Mouse (Mus musculus): ENCODE results near the gene Dlg5. TPM values are rescaled to one million over a fixed set of nuclear protein-coding genes. Genes with fewer than 3 reads are reported as not detected.

The Dlg5 gene
- polyA plus RNA-seq, 1 experiment from 2014 or later = 19.3 TPM

- no peaks in the 10 kb centered on the region for H3K36me3 ChIP-seq (ENCODE audit: control insufficient read depth, insufficient read depth, low read length)
- DNase-seq (ENCODE audit: low spot score, missing footprints) (no peak), ATAC-seq (ENCODE audit: low FRiP score) (no peak)
- H3K9ac ChIP-seq (ENCODE audit: low read length) = no peak overlapping the region
- no peaks in the 10 kb centered on the region for H3K9me3 ChIP-seq (ENCODE audit: control insufficient read depth, low read length)
- no peak overlapping the region for H3K27ac ChIP-seq (ENCODE audit: low read depth, low read length)
- H3K4me3 ChIP-seq (ENCODE audit: low read depth, low read length) = no peak overlapping the region
- no peaks in the 10 kb centered on the region for H3K27me3 ChIP-seq (ENCODE audit: control insufficient read depth, insufficient read depth, low read length)
- H3K4me2 ChIP-seq = no peak overlapping the region
- no peaks in the 10 kb centered on the region for H3K4me1 ChIP-seq (ENCODE audit: control insufficient read depth, insufficient read depth, low read length)
- 89% methylated on average over 3 of the region's 3 CpGs for WGBS
Measured at GRCm38 (mm10) chr14:24092391-24092790, 153.3 kb downstream of the Dlg5 start.

- ATAC-seq (ENCODE audit: low FRiP score) = no peak
- no peaks in the 10 kb centered on the region for H3K4me1 ChIP-seq (ENCODE audit: control insufficient read depth, insufficient read depth, low read length)
Measured at GRCm38 (mm10) chr14:24090790-24091189, 154.9 kb downstream of the Dlg5 start.

DNA sequence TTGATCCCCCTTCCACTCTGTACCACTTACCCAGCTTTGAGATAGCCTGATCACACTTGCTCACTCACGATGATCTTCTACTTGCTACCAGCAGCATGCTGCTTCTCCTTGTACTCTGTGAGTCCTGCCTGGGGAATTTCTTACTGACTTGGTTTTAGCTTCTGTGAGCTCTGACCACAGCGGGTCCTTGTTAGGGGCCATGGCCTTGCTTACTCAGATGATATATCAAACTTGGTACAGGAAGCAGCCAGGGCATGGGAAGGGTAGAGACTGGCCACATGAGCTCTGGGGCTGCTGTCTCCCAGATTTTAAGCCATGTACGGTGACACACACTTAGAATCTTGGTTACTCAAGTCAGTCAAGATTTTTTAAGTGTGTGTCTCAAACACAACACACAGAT, 156.5 kb downstream of the Dlg5 start:
- ATAC-seq (ENCODE audit: low FRiP score) (no peak), DNase-seq (ENCODE audit: low spot score, missing footprints) (no peak)
- Histone ChIP-seq H3K4me3 (ENCODE audit: low read depth, low read length) (no peak overlapping the region), H3K27me3 (ENCODE audit: control insufficient read depth, insufficient read depth, low read length) (no peaks in the 10 kb centered on the region), H3K4me2 (no peak overlapping the region), H3K36me3 (ENCODE audit: control insufficient read depth, insufficient read depth, low read length) (no peaks in the 10 kb centered on the region), H3K9ac (ENCODE audit: low read length) (no peak overlapping the region), H3K9me3 (ENCODE audit: control insufficient read depth, low read length) (no peaks in the 10 kb centered on the region), H3K27ac (ENCODE audit: low read depth, low read length) (no peak overlapping the region), H3K4me1 (ENCODE audit: control insufficient read depth, insufficient read depth, low read length) (no peaks in the 10 kb centered on the region)
- WGBS = 81% methylated on average over 3 of the region's 3 CpGs

More at GRCm38 (mm10) chr14:24090790-24091189, 154.9 kb downstream of the Dlg5 start:
- H3K27me3 ChIP-seq (ENCODE audit: control insufficient read depth, insufficient read depth, low read length) = no peaks in the 10 kb centered on the region
- H3K9ac ChIP-seq (ENCODE audit: low read length) = no peak overlapping the region
- DNase-seq (ENCODE audit: low spot score, missing footprints) = no peak
- no peak overlapping the region for H3K4me2 ChIP-seq
- H3K27ac ChIP-seq (ENCODE audit: low read depth, low read length) = no peak overlapping the region
- 89% methylated on average over 1 of the region's 1 CpGs for WGBS
- H3K9me3 ChIP-seq (ENCODE audit: control insufficient read depth, low read length) = no peaks in the 10 kb centered on the region
- no peaks in the 10 kb centered on the region for H3K36me3 ChIP-seq (ENCODE audit: control insufficient read depth, insufficient read depth, low read length)
- H3K4me3 ChIP-seq (ENCODE audit: low read depth, low read length) = no peak overlapping the region

DNA sequence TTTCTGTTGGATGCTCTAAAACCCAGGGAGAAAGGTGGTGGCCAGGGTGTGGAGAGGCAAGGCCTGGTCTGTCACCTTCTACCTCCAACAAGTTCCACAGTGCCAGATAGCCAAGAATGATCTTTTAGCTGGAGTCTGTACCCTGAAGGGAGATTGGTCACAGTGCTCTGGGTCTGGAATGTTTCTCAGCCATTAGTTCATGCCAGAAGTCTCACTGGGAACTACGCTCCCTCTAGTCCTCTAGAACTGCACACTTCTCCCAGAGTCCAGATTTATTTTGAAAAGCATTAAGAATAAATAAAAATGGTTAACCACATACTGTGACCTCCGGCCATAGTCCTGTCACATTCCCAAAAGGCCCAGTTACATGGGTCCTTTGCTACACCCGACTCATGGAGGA, 158.3 kb downstream of the Dlg5 start:
- Histone ChIP-seq H3K9ac (ENCODE audit: low read length) (no peak overlapping the region), H3K27me3 (ENCODE audit: control insufficient read depth, insufficient read depth, low read length) (no peaks in the 10 kb centered on the region), H3K4me1 (ENCODE audit: control insufficient read depth, insufficient read depth, low read length) (no peaks in the 10 kb centered on the region; the same call in 1 of the 2 replicates), H3K9me3 (ENCODE audit: control insufficient read depth, low read length) (no peaks in the 10 kb centered on the region), H3K36me3 (ENCODE audit: control insufficient read depth, insufficient read depth, low read length) (no peaks in the 10 kb centered on the region), H3K27ac (ENCODE audit: low read depth, low read length) (no peak overlapping the region), H3K4me2 (no peak overlapping the region), H3K4me3 (ENCODE audit: low read depth, low read length) (no peak overlapping the region)
- no peak for ATAC-seq (ENCODE audit: low FRiP score)
- DNase-seq (ENCODE audit: low spot score, missing footprints) = no peak
- WGBS = 90% methylated on average over 3 of the region's 3 CpGs

- DNase-seq (ENCODE audit: low spot score, missing footprints) (no peak), ATAC-seq (ENCODE audit: low FRiP score) (no peak)
- Histone ChIP-seq H3K36me3 (ENCODE audit: control insufficient read depth, insufficient read depth, low read length) (no peaks in the 10 kb centered on the region), H3K9me3 (ENCODE audit: control insufficient read depth, low read length) (no peaks in the 10 kb centered on the region), H3K27ac (ENCODE audit: low read depth, low read length) (no peak overlapping the region), H3K4me1 (ENCODE audit: control insufficient read depth, insufficient read depth, low read length) (peaks cover 5% of the 10 kb centered on the region), H3K4me2 (no peak overlapping the region), H3K4me3 (ENCODE audit: low read depth, low read length) (no peak overlapping the region), H3K9ac (ENCODE audit: low read length) (no peak overlapping the region), H3K27me3 (ENCODE audit: control insufficient read depth, insufficient read depth, low read length) (no peaks in the 10 kb centered on the region)
- 83% methylated on average over 5 of the region's 5 CpGs for WGBS
Measured at GRCm38 (mm10) chr14:24086481-24086880, 159.2 kb downstream of the Dlg5 start.

Small RNAs within 50 kb of the gene (microRNA-seq; reads per million reads assigned to microRNA genes)
- gene Mir7210 = not detected

Other genes with a start within 250 kb of the Dlg5 start
- gene Kcnma1, start 231.4 kb downstream of the Dlg5 start, polyA plus RNA-seq (2014; fragmentation: Nextera tagmentation; extraction: Ambion mirVana) = 1.1 and 1.3 TPM in 2 replicates
- gene E330034G19Rik, start 47.3 kb upstream of the Dlg5 start, polyA plus RNA-seq (2014; fragmentation: Nextera tagmentation; extraction: Ambion mirVana) = not detected in 2 replicates
- gene Polr3a, start 241.1 kb upstream of the Dlg5 start, polyA plus RNA-seq (2014; fragmentation: Nextera tagmentation; extraction: Ambion mirVana) = 17.6 and 17.9 TPM in 2 replicates
- 1,094 and 1,112 TPM in 2 replicates for gene Rps24, start 241.2 kb upstream of the Dlg5 start, polyA plus RNA-seq (2014; fragmentation: Nextera tagmentation; extraction: Ambion mirVana)

Data from midbrain, embryonic 11.5 days (tissue).